Mouse (Mus musculus): ENCODE measurements around the gene Gm6657.

The Gm6657 gene

DNA sequence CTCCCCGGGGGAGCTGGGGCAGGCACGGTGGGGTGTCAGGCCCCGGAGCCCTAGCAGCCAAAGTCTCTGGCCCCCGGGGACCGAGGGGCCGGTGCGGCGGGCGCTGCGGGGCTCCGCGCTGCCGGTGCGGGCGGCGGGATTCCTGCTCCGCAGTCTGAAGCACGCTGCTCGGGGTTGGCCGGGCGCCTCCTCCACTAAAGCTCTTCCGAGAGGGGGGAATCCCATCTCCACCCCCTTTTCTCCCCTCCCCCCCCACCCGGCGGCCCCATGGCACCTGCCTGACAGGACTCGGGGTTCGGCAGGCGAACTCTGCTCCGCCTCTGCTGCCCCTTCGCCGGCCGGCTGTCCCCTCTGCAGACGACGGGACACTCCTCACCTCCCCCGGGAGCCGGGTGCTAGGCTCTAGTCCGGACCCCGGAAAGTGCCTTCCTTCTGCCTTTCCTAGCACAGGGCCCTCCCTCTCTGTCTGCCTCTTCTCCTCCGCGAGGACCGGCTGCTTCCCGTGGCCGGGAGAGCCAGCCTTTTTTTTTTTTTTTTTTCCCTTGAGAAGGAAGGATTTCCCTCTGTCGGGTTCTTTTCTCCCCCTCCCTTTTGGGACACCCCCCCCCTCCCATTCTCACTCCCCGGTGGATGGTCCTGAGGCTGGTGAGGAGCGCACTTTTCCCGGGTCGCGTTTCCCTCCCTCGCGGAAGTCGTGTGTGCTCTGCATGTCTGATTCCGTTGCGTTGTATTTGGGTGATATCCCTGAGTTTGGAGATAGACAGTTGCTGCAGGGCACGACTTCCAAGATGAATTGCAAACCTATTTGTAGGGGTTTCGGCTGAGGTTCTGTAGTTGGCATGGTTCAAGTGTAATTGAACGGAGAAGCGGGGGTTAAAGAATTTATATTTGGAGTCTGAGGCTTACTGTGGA is 33.2 kb downstream of the Gm6657 start:
- Histone ChIP-seq H3K27me3 (ENCODE audit: control insufficient read depth, insufficient read depth, low read length, poor library complexity, severe bottlenecking) (no peaks in the 10 kb centered on the region), H3K36me3 (ENCODE audit: control insufficient read depth, insufficient read depth, low read length, poor library complexity, severe bottlenecking) (no peaks in the 10 kb centered on the region)
- peak; percentile 53 for DNase-seq (ENCODE audit: low read depth, low spot score)

DNA sequence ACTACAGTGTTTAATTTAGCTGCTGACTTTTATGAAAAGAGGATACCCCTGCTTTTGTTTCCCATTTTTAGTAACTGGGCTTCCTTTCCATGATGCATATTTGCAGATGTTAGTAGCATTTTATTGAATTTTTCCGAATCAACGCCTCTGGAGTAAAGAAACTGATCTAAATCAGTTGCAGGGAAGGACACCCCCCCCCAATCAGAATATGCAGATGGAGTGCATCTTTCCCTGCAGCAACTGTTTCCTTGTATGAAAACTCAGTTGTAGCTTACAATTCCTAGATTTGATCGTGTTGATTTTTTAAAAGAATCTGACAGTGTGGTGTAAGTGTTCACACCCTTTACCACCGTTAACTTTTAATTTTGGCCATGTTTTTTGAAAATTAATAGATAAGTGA is 34.1 kb downstream of the Gm6657 start:
- no peak for DNase-seq (ENCODE audit: low read depth, low spot score)
- no peaks in the 10 kb centered on the region for H3K36me3 ChIP-seq (ENCODE audit: control insufficient read depth, insufficient read depth, low read length, poor library complexity, severe bottlenecking)
- H3K27me3 ChIP-seq (ENCODE audit: control insufficient read depth, insufficient read depth, low read length, poor library complexity, severe bottlenecking), result no peaks in the 10 kb centered on the region

DNA sequence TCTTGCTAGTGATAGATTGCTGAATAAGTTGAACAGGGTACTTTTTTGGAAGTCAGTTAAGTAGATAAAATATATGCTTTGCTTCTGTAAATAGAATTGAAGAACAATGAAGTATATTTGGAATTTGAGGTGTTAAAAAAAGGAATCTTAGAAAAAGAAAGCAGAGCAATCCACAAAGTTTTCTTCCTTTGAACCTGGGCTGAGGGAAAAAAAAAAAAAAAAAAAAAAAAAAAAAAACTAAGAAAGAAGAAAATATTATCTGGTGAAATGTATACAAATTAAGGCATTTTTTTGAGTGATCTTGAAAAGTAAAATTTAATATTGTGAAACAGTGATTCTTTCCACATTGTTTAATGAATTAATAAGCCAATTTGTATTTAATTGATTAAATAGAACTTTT is 38.5 kb downstream of the Gm6657 start:
- Histone ChIP-seq H3K36me3 (ENCODE audit: control insufficient read depth, insufficient read depth, low read length, poor library complexity, severe bottlenecking) (no peaks in the 10 kb centered on the region), H3K27me3 (ENCODE audit: control insufficient read depth, insufficient read depth, low read length, poor library complexity, severe bottlenecking) (no peaks in the 10 kb centered on the region)
- DNase-seq (ENCODE audit: low read depth, low spot score), result no peak

DNA sequence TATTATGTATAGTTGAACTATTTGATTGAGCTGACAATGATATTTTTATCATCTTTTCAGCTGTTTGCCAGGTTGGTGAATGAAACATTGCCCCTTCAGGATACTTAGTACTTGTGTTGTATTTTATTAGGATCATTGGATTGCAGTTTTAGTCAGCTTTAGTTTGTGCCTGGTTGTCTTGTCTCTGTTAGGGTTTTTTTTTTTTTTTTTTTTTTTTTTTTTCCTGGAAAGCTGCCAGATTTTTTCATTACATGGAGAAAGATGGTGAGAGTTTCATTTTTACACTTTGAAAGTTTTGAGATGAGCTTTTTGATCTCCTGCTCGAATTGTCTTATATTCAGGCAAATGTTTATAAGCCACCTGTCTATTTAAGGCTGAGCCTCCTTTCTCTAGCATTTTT is 54.3 kb downstream of the Gm6657 start:
- no peak for DNase-seq (ENCODE audit: low read depth, low spot score)
- H3K27me3 ChIP-seq (ENCODE audit: control insufficient read depth, insufficient read depth, low read length, poor library complexity, severe bottlenecking), result no peaks in the 10 kb centered on the region

DNA sequence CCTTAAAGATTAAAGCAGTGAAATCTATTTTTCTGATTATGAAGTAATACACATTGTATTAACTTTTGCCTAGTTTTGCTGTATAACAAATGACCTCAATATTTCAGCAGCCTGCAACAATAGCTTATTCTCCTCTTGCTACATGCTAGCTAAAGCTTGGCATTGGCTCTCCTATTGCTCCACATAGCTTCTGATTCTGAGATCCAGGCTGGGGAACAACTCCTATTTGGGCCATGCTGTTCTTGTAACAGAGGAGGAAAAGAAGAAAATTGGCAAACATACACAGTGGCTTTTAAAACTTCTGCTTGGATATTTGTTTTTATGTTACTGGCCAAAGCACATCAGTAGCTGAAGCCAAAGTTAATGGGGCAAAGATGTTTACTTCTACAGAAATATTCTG is 55.1 kb downstream of the Gm6657 start:
- Histone ChIP-seq H3K36me3 (ENCODE audit: control insufficient read depth, insufficient read depth, low read length, poor library complexity, severe bottlenecking) (no peaks in the 10 kb centered on the region), H3K27me3 (ENCODE audit: control insufficient read depth, insufficient read depth, low read length, poor library complexity, severe bottlenecking) (no peaks in the 10 kb centered on the region)
- no peak for DNase-seq (ENCODE audit: low read depth, low spot score)

More for the DNA sequence above, 54.3 kb downstream of the Gm6657 start:
- no peaks in the 10 kb centered on the region for H3K36me3 ChIP-seq (ENCODE audit: control insufficient read depth, insufficient read depth, low read length, poor library complexity, severe bottlenecking)
